Mouse (Mus musculus) kidney, postnatal 0 days (tissue): ENCODE data around the gene Slc16a6. TPM values are rescaled to one million over a fixed set of nuclear protein-coding genes. Genes with fewer than 3 reads are reported as not detected.

ENCODE experiments used
- ATAC-seq: fragments of 200-750 bp; cut with Nextera tagmentation; replicated peaks from 2 replicates; pipeline ENCODE4 v1.8.0; 2017; ENCODE audit warnings: low read depth, moderate number of reproducible peaks, moderate TSS enrichment, moderate library complexity; ENCODE audit not compliant: low FRiP score
- DNase-seq: peaks from one replicate; pipeline ENCODE4 v3.0.0-alpha.2; 2016; ENCODE audit warnings: low spot score
- H3K27ac ChIP-seq: fragments of 300-500 bp; sonication (generic); 2 replicates; pipeline ENCODE4 v1.5.1; 2014; ENCODE audit warnings: mild to moderate bottlenecking
- H3K27me3 ChIP-seq: fragments of 300-500 bp; sonication (generic); 2 replicates; pipeline ENCODE4 v1.6.1; 2014; ENCODE audit warnings: low read length, mixed read lengths; ENCODE audit not compliant: insufficient read depth
- H3K36me3 ChIP-seq: fragments of 300-500 bp; sonication (generic); 2 replicates; pipeline ENCODE4 v1.6.1; 2014; ENCODE audit warnings: low read length, mixed read lengths; ENCODE audit not compliant: insufficient read depth
- H3K4me1 ChIP-seq: fragments of 300-500 bp; sonication (generic); replicated peaks from 2 replicates; pipeline ENCODE4 v1.6.1; 2014; ENCODE audit warnings: antibody characterized with exemption, low read length, mixed read lengths; ENCODE audit not compliant: insufficient read depth
- H3K4me2 ChIP-seq: fragments of 300-500 bp; sonication (generic); 2 replicates; pipeline ENCODE4 v1.6.1; 2014; ENCODE audit warnings: mild to moderate bottlenecking, low read length, moderate library complexity, mixed read lengths
- H3K4me3 ChIP-seq: fragments of 300-500 bp; sonication (generic); replicated peaks from 2 replicates; pipeline ENCODE4 v1.5.1; 2014; ENCODE audit warnings: low read depth, low read length
- H3K9ac ChIP-seq: fragments of 300-500 bp; sonication (generic); 2 replicates; pipeline ENCODE4 v1.6.1; 2014; ENCODE audit warnings: low read depth, low read length
- H3K9me3 ChIP-seq: fragments of 300-500 bp; sonication (generic); replicated peaks from 2 replicates; pipeline ENCODE4 v1.6.1; 2016; ENCODE audit warnings: low read length, inconsistent platforms, mixed read lengths
- CTCF ChIP-seq: IDR thresholded peaks from 2 replicates; pipeline ENCODE4 v1.5.1; 2016; ENCODE audit warnings: antibody characterized with exemption, low read depth, mild to moderate bottlenecking, moderate library complexity
- WGBS: fragments of 180-500 bp; shearing (Covaris S2); extraction: QIAGEN DNeasy Blood & Tissue Kit; methylation state at CpG from one replicate; pipeline ENCODE4 v1.1.7; 2014; 5-methylcytosine and 5-hydroxymethylcytosine counted together
- polyA plus RNA-seq: library from polyadenylated mRNA; unstranded; fragments of >200 nt; fragmentation: Nextera tagmentation; extraction: Ambion mirVana; gene quantifications from 2 replicates; pipeline ENCODE4 v1.2.1, GENCODE M21; 2015

The Slc16a6 gene
- 5.3 and 7.8 TPM in 2 replicates for polyA plus RNA-seq

GRCm38 (mm10) chr11:109473171-109474085 lies at the start of gene Slc16a6, which contains the start of gene Arsg:
Gene Slc16a6, minus strand, starts transcription at chr11:109473598.
Gene Arsg, plus strand, starts transcription at chr11:109473374.
- peak within 1 kb of the TSS; percentile 81 for H3K4me3 ChIP-seq
- H3K4me1 ChIP-seq, result no peaks in the 10 kb centered on the region; the same call in 1 of the 2 replicates
- peak within 1 kb of the TSS; percentile 98 for H3K4me2 ChIP-seq
- no peaks in the 10 kb centered on the region for H3K9me3 ChIP-seq
- peak within 1 kb of the TSS; percentile 84 for H3K27ac ChIP-seq
- WGBS, result under 1% methylated on average over 101 of the region's 111 CpGs
- H3K9ac ChIP-seq, result peak within 1 kb of the TSS; percentile 85
- ATAC-seq (peak; percentile 86), DNase-seq (peak; percentile 80)
- H3K36me3 ChIP-seq, result no peaks in the 10 kb centered on the region
- no peak for TF ChIP-seq CTCF
- no peaks in the 10 kb centered on the region for H3K27me3 ChIP-seq

DNA sequence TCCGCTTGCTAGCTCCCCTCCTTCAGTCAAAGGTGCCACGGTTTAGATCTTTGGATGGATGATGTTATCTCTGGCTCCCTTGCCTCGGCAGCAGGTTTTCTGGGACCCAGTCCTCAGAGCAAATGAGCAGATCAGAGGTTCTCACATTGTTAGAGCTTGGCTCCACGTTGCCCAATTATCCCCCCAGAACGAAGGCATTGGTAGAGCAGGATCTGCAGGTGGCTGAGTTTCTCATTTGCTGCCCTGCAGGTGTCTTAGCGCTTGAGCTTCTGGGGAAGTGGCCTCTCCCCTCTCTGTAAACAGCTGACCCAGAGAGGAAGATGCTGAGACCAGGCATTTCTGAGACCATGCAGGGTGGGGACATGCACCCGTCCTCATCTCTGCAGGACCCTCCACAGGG lies 47.6 kb upstream of the Slc16a6 start:
- H3K9me3 ChIP-seq, result no peaks in the 10 kb centered on the region
- no peaks in the 10 kb centered on the region for H3K27me3 ChIP-seq
- DNase-seq, result no peak
- H3K27ac ChIP-seq, result no peak overlapping the region
- 55% methylated on average over 7 of the region's 7 CpGs for WGBS
- H3K4me3 ChIP-seq, result no peak overlapping the region
- no peaks in the 10 kb centered on the region for H3K36me3 ChIP-seq
- no peak overlapping the region for H3K9ac ChIP-seq
- H3K4me1 ChIP-seq, result no peaks in the 10 kb centered on the region
- TF ChIP-seq CTCF, result no peak
- no peak for ATAC-seq
- no peak overlapping the region for H3K4me2 ChIP-seq

GRCm38 (mm10) chr11:109517816-109518215 lies 44.4 kb upstream of the Slc16a6 start:
- Histone ChIP-seq H3K27ac (no peak overlapping the region), H3K9me3 (no peaks in the 10 kb centered on the region), H3K27me3 (no peaks in the 10 kb centered on the region), H3K4me1 (no peaks in the 10 kb centered on the region), H3K9ac (no peak overlapping the region), H3K36me3 (no peaks in the 10 kb centered on the region), H3K4me3 (no peak overlapping the region), H3K4me2 (no peak overlapping the region)
- ATAC-seq (no peak), DNase-seq (no peak)
- no peak for TF ChIP-seq CTCF
- 93% methylated on average over 3 of the region's 3 CpGs for WGBS

- no peak for TF ChIP-seq CTCF
- H3K36me3 ChIP-seq, result no peaks in the 10 kb centered on the region
- 85% methylated on average over 11 of the region's 11 CpGs for WGBS
- H3K9me3 ChIP-seq, result no peaks in the 10 kb centered on the region
- H3K4me3 ChIP-seq, result no peak overlapping the region
- no peak overlapping the region for H3K27ac ChIP-seq
- DNase-seq, result no peak
- no peaks in the 10 kb centered on the region for H3K27me3 ChIP-seq
- no peak overlapping the region for H3K4me2 ChIP-seq
- no peak for ATAC-seq
- no peak overlapping the region for H3K9ac ChIP-seq
- H3K4me1 ChIP-seq, result no peaks in the 10 kb centered on the region
These were observed 43.9 kb upstream of the Slc16a6 start for GRCm38 (mm10) chr11:109517330-109517729.

DNA sequence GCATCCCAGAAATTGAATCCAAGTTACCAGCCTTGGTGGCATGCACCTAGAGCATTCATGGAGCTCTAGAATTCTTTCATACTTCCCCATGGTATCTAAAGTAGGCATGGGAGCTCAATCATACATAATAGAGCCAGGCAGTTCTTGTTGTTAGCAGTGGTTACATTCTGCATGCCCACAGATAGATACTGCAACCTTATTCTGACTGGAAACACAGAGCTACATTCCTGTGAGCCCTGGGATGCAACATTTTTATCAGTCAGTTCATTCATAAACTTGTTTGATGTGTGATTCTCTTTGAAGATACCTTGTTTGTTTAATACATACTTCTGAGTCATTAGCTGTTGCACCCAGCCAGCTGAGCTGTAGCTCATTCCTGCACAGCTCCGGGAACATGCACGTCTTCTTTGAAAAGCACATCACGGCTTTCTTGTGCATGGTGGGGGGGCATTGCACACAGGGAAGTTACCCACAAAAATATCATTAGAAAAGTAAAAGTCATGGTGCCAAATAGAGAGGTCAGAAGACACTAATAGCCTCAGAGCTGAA lies 40.7 kb upstream of the Slc16a6 start:
- H3K9ac ChIP-seq, result no peak overlapping the region
- H3K9me3 ChIP-seq, result no peaks in the 10 kb centered on the region
- WGBS, result 64% methylated on average over 3 of the region's 3 CpGs
- no peak for ATAC-seq
- no peak for TF ChIP-seq CTCF
- H3K4me2 ChIP-seq, result no peak overlapping the region
- H3K27ac ChIP-seq, result no peak overlapping the region
- no peak overlapping the region for H3K4me3 ChIP-seq
- H3K27me3 ChIP-seq, result no peaks in the 10 kb centered on the region
- no peak for DNase-seq
- no peaks in the 10 kb centered on the region for H3K36me3 ChIP-seq
- H3K4me1 ChIP-seq, result no peaks in the 10 kb centered on the region

- no peak for TF ChIP-seq CTCF
- 88% methylated on average over 16 of the region's 16 CpGs for WGBS
- no peak for ATAC-seq
These were observed 39.7 kb upstream of the Slc16a6 start for GRCm38 (mm10) chr11:109512995-109513675.

More at GRCm38 (mm10) chr11:109512995-109513675, 39.7 kb upstream of the Slc16a6 start:
- Histone ChIP-seq H3K9ac (no peak overlapping the region), H3K4me2 (no peak overlapping the region), H3K4me1 (no peaks in the 10 kb centered on the region), H3K36me3 (no peaks in the 10 kb centered on the region), H3K27me3 (no peaks in the 10 kb centered on the region), H3K27ac (no peak overlapping the region), H3K9me3 (no peaks in the 10 kb centered on the region), H3K4me3 (no peak overlapping the region)
- no peak for DNase-seq
